Mouse (Mus musculus): Measurements from ENCODE around the gene Prpf38b.

Gene Prpf38b

DNA sequence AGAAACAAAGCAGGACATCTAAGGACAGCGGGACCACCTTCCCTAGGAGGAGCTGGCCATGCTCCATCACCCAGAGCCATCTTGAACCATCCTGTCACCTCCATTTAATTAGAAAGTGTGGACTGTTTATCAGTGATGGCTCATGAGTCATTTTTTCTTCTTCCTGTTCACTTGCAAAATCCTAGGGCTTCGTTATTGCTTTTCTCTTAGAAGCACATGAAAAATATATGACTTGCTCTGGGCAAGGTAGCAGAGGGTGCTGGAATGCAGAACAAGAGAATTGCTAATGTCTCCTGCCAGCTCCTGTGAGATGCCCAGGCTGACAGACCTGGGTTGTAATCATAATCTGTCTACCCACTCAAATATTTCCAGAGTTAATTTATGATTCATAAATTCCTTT lies 50.7 kb downstream of the Prpf38b start:
- DNase-seq (ENCODE audit: low spot score in 2 of 2): no peak

- DNase-seq (ENCODE audit: low spot score in 2 of 2): no peak
Measured at GRCm38 (mm10) chr3:108858231-108858770, 53.2 kb downstream of the Prpf38b start.

DNA sequence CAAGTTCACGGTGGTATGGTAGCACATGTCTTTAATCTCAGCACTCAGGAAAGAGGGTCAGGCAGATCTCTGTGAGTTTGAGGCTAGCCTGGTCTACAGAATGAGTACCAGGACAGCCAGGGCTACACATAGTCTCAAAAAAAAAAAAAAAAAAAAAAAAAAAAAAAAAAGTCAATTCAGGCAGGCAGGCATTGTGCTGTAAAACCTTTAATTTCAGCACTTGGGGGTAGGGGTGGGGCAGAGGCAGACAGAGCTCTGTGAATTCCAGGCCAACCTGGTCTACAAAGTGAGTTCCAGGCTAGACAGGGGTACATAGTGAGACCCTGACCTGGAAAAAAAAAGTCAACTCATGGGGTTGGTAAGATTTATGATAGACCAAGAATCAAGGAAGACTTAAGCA lies 53.8 kb downstream of the Prpf38b start:
- DNase-seq (ENCODE audit: low spot score in 2 of 2): no peak

DNA sequence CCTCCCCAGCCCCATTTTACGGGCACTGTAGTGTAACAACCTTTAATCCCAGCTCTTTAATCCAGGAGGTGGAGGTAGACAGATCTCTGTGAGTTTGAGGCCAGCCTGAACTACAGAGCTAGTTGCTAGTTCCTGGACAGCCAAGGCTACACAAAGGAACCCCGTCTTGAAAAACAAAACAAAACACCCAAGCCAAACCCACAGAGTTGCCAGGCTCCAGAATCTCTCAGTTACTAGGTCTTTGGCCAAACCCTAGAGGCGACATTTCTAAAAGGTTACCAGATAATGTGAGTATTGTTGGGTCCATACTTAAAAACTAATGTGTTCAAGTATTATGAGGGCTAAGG lies 54.4 kb downstream of the Prpf38b start:
- no peak for DNase-seq (ENCODE audit: low spot score in 2 of 2)

GRCm38 (mm10) chr3:108856386-108857123 lies 55.0 kb downstream of the Prpf38b start:
- DNase-seq (ENCODE audit: low spot score in 2 of 2): peak in 1 of 2 experiments; percentile 46

DNA sequence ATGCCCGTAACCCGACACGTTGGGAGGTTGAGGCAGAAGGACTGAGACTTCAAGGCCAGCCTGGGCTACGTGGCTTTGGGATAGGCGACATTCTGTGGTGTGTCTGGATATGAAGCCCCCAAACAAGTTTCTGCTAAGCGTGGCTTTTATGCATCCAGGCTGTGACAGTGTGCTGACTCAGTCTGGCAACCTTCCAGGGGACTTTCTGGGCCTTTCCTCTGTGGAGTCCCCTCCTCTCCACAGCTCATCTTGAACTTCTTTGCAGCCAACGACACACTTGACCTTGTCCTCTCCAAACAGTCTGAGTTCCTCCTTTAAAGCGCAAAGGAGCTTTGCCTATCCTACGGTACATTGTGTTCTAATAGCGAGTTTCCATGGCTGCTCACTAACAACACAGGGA lies 55.7 kb downstream of the Prpf38b start:
- peak in 1 of 2 experiments; percentile 12 for DNase-seq (ENCODE audit: low spot score in 2 of 2)

DNA sequence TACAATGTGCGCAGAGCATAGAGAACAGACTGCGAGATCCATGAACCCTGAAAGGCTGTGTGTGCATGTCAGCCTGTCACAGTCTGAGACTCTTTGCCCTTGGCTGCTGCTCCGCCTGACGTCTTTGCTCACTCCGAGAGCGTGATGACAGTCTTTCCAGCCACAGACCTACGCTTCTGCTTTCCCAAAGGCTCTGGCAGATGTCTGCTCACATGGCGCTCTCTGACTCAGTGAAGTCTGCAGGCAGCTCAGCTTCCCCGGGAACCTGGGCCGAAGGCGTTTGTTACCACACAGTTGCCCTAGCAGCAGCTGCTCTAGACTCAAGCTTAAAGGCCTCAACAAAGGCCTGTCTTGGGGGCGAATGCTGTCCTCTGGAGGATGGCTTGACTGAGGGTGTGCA lies 56.2 kb downstream of the Prpf38b start:
- DNase-seq (ENCODE audit: low spot score in 2 of 2): no peak

- DNase-seq (ENCODE audit: low spot score in 2 of 2): no peak
Measured at GRCm38 (mm10) chr3:108853266-108853665, 58.3 kb downstream of the Prpf38b start.

Data from spleen, postnatal 14 days (tissue).